Mouse (Mus musculus) liver, embryonic 14.5 days (tissue): ENCODE measurements around the gene Sars2.

Experiments used
- CTCF ChIP-seq: IDR thresholded peaks from 2 replicates; pipeline ENCODE4 v1.5.1; 2016; ENCODE audit warnings: antibody characterized with exemption, low read depth, control low read depth
- EP300 ChIP-seq: IDR thresholded peaks from 2 replicates; pipeline ENCODE4 v1.6.1; 2016; ENCODE audit warnings: antibody characterized with exemption, low read depth

DNA sequence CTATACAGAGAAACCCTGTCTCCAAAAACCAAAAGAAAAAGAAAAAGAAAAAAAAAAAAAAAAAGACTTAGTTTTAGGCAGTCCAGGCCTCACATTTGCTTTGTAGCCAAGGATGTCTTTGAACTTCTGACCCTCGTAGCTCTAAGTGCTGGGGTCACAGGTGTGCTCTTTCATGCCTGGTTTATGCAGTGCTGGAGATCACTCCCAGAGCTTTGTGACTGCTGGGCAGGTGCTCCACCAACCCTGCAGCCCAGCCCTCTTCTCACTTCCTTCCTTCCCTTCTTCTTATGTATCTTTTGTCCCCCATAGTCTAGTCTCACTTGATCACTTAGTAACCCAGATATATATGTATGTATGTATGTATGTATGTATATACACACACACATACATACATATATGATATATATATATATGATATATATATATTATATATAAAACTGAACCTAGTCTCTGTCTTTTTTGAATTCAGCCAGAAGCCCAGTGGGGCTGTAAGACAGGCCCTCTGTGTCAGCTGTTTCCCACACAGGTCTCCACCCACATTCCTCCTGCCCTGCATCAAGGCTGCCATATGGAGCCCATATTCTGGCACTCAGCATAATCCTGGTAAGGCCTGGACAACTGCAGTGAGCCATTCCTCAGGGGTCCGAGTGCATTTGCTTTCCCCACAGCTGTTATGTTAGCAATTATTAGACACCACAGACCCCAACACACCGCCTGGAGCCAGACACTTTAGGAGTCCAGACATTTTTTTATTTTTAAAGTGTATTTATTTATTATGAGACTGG, 20.8 kb upstream of the Sars2 start:
- no peak for TF ChIP-seq CTCF
- TF ChIP-seq EP300: no peak
